Mouse (Mus musculus) MEL (cell line): ENCODE data around the gene Snupn. TPM values are rescaled to one million over a fixed set of nuclear protein-coding genes. Genes with fewer than 3 reads are reported as not detected.

Experiments used
- DNase-seq: peaks from one replicate; pipeline ENCODE4 v3.0.0; 2011; ENCODE audit warnings: low read depth, low spot score
- H3K27ac ChIP-seq: 2 replicates; pipeline ENCODE4 v1.5.1; 2012; ENCODE audit warnings: low read depth, mild to moderate bottlenecking, control low read depth, low read length, moderate library complexity; ENCODE audit not compliant: control insufficient read depth
- H3K27me3 ChIP-seq, 2 experiments: fragments of 150-350 bp in 1 of 2; sonication (generic) in 1 of 2; 2 replicates each; pipeline ENCODE4 v1.6.1; 2012; ENCODE audit warnings: low read length in 2 of 2, mild to moderate bottlenecking in 2 of 2, improper control_type of control experiment in 1 of 2, moderate library complexity in 1 of 2; ENCODE audit not compliant: insufficient read depth in 2 of 2, control insufficient read depth in 1 of 2
- H3K36me3 ChIP-seq, 2 experiments: 2 replicates each; pipeline ENCODE4 v1.6.1; 2012 to 2014; ENCODE audit warnings: low read length in 2 of 2, improper control_type of control experiment in 1 of 2, inconsistent platforms in 1 of 2, mild to moderate bottlenecking in 1 of 2; ENCODE audit not compliant: insufficient read depth in 2 of 2, control insufficient read depth in 1 of 2
- H3K4me1 ChIP-seq, 2 experiments: fragments of 150-350 bp in 1 of 2; sonication (generic) in 1 of 2; 2 replicates each; pipeline ENCODE4 v1.6.1; 2012; ENCODE audit warnings: low read length in 2 of 2, improper control_type of control experiment in 1 of 2, mild to moderate bottlenecking in 1 of 2; ENCODE audit not compliant: insufficient read depth in 2 of 2, control insufficient read depth in 1 of 2
- H3K4me3 ChIP-seq, 2 experiments: fragments of 150-350 bp in 1 of 2; sonication (generic) in 1 of 2; 2 replicates each; pipeline ENCODE4 v1.5.1; 2012; ENCODE audit warnings: low read depth in 2 of 2, low read length in 2 of 2, mild to moderate bottlenecking in 2 of 2, moderate library complexity in 2 of 2, control low read depth in 1 of 2, improper control_type of control experiment in 1 of 2; ENCODE audit not compliant: control insufficient read depth in 1 of 2, insufficient read depth in 1 of 2
- H3K79me2 ChIP-seq: 2 replicates; pipeline ENCODE4 v1.6.1; 2012; ENCODE audit warnings: mild to moderate bottlenecking, low read length, moderate library complexity; ENCODE audit not compliant: control insufficient read depth, poor library complexity, insufficient read depth
- H3K9ac ChIP-seq: 2 replicates; pipeline ENCODE4 v1.6.1; 2012; ENCODE audit warnings: low read depth, mild to moderate bottlenecking, control low read depth, low read length, moderate library complexity; ENCODE audit not compliant: control insufficient read depth, poor library complexity, severe bottlenecking
- H3K9me3 ChIP-seq: fragments of 150-350 bp; sonication (generic); replicated peaks from 2 replicates; pipeline ENCODE4 v1.6.1; 2012; ENCODE audit warnings: mild to moderate bottlenecking, low read length, improper control_type of control experiment, moderate library complexity; ENCODE audit not compliant: insufficient read depth
- BHLHE40 ChIP-seq: IDR thresholded peaks from 2 replicates; pipeline ENCODE4 v1.6.1; 2012; ENCODE audit warnings: low read depth, mild to moderate bottlenecking, inconsistent platforms, low read length, improper control_type of control experiment, borderline replicate concordance
- CHD1 ChIP-seq: IDR thresholded peaks from 2 replicates; pipeline ENCODE4 v1.6.1; 2012; ENCODE audit warnings: low read depth, mild to moderate bottlenecking, inconsistent platforms, low read length, improper control_type of control experiment
- CHD2 ChIP-seq: IDR thresholded peaks from 2 replicates; pipeline ENCODE4 v1.6.1; 2011; ENCODE audit warnings: low read length, improper control_type of control experiment
- CTCF ChIP-seq, 3 experiments: IDR thresholded peaks in 2 of 3; conservative IDR thresholded peaks in 1 of 3; 2 replicates each; pipeline ENCODE4 v1.5.1; 2011 to 2012; ENCODE audit warnings: low read length in 3 of 3, low read depth in 2 of 3, mild to moderate bottlenecking in 2 of 3, improper control_type of control experiment in 1 of 3, inconsistent platforms in 1 of 3, mixed read lengths in 1 of 3, moderate library complexity in 1 of 3; ENCODE audit not compliant: control insufficient read depth in 1 of 3, insufficient read depth in 1 of 3, poor library complexity in 1 of 3, severe bottlenecking in 1 of 3
- E2F4 ChIP-seq: IDR thresholded peaks from 2 replicates; pipeline ENCODE4 v1.6.1; 2011; ENCODE audit warnings: low read depth, low read length, improper control_type of control experiment, borderline replicate concordance
- ELF1 ChIP-seq: IDR thresholded peaks from 2 replicates; pipeline ENCODE4 v1.6.1; 2014; ENCODE audit warnings: low read depth, mild to moderate bottlenecking, inconsistent platforms, low read length, improper control_type of control experiment, moderate library complexity
- EP300 ChIP-seq, 2 experiments: IDR thresholded peaks; 2 replicates each; pipeline ENCODE4 v1.6.1; 2011; ENCODE audit warnings: improper control_type of control experiment in 2 of 2, low read length in 2 of 2, low read depth in 1 of 2, mild to moderate bottlenecking in 1 of 2
- ETS1 ChIP-seq: IDR thresholded peaks from 2 replicates; pipeline ENCODE4 v1.6.1; 2012; ENCODE audit warnings: low read depth, mild to moderate bottlenecking, inconsistent platforms, low read length, improper control_type of control experiment, moderate library complexity
- GABPA ChIP-seq: IDR thresholded peaks from 2 replicates; pipeline ENCODE4 v1.6.1; 2012; ENCODE audit warnings: low read depth, mild to moderate bottlenecking, inconsistent platforms, low read length, improper control_type of control experiment, moderate library complexity
- GATA1 ChIP-seq: IDR thresholded peaks from 2 replicates; pipeline ENCODE4 v1.6.1; 2011; ENCODE audit warnings: low read depth, low read length, improper control_type of control experiment
- HCFC1 ChIP-seq: IDR thresholded peaks from 2 replicates; pipeline ENCODE4 v1.6.1; 2012; ENCODE audit warnings: low read depth, mild to moderate bottlenecking, inconsistent platforms, low read length, improper control_type of control experiment, moderate library complexity
- JUND ChIP-seq: IDR thresholded peaks from 2 replicates; pipeline ENCODE4 v1.6.1; 2011; ENCODE audit warnings: low read depth, mild to moderate bottlenecking, improper control_type of control experiment, low read length
- KAT2A ChIP-seq: conservative IDR thresholded peaks from 2 replicates; pipeline ENCODE4 v1.6.1; 2012; ENCODE audit warnings: low read depth, low read length, improper control_type of control experiment, inconsistent platforms
- MAFK ChIP-seq: IDR thresholded peaks from 2 replicates; pipeline ENCODE4 v1.6.1; 2011; ENCODE audit warnings: low read depth, mild to moderate bottlenecking, low read length, improper control_type of control experiment, borderline replicate concordance
- MAX ChIP-seq: IDR thresholded peaks from 2 replicates; pipeline ENCODE4 v1.6.1; 2011; ENCODE audit warnings: low read length, improper control_type of control experiment
- MAZ ChIP-seq: IDR thresholded peaks from 2 replicates; pipeline ENCODE4 v1.6.1; 2012; ENCODE audit warnings: low read depth, mild to moderate bottlenecking, inconsistent platforms, low read length, improper control_type of control experiment
- MEF2A ChIP-seq: IDR thresholded peaks from 2 replicates; pipeline ENCODE4 v1.6.1; 2014; ENCODE audit warnings: low read depth, mild to moderate bottlenecking, inconsistent platforms, low read length, improper control_type of control experiment; ENCODE audit not compliant: poor library complexity, insufficient replicate concordance, severe bottlenecking; ENCODE audit errors: extremely low read depth
- MYB ChIP-seq: IDR thresholded peaks from 2 replicates; pipeline ENCODE4 v1.6.1; 2011; ENCODE audit warnings: mild to moderate bottlenecking, low read depth, low read length, improper control_type of control experiment
- MYC ChIP-seq: IDR thresholded peaks from 2 replicates; pipeline ENCODE4 v1.6.1; 2011; ENCODE audit warnings: low read depth, mild to moderate bottlenecking, low read length, improper control_type of control experiment, moderate library complexity
- NELFE ChIP-seq: IDR thresholded peaks from 2 replicates; pipeline ENCODE4 v1.6.1; 2011; ENCODE audit warnings: low read depth, low read length, improper control_type of control experiment
- NRF1 ChIP-seq: IDR thresholded peaks from 2 replicates; pipeline ENCODE4 v1.6.1; 2014; ENCODE audit warnings: low read depth, mild to moderate bottlenecking, inconsistent platforms, low read length, improper control_type of control experiment, moderate library complexity; ENCODE audit not compliant: poor library complexity, insufficient read depth, severe bottlenecking
- POLR2A ChIP-seq, 2 experiments: IDR thresholded peaks; 2 replicates each; pipeline ENCODE4 v1.6.1; 2011 to 2012; ENCODE audit warnings: low read length in 2 of 2, mild to moderate bottlenecking in 2 of 2, control low read depth in 1 of 2, improper control_type of control experiment in 1 of 2, low read depth in 1 of 2, moderate library complexity in 1 of 2; ENCODE audit not compliant: control insufficient read depth in 1 of 2, insufficient read depth in 1 of 2, poor library complexity in 1 of 2
- POLR2AphosphoS2 ChIP-seq: IDR thresholded peaks from 2 replicates; pipeline ENCODE4 v1.6.1; 2011; ENCODE audit warnings: low read length, improper control_type of control experiment
- POLR2AphosphoS5 ChIP-seq: IDR thresholded peaks from 2 replicates; pipeline ENCODE4 v1.6.1; 2012; ENCODE audit warnings: low read depth, borderline replicate concordance, mild to moderate bottlenecking, inconsistent platforms, low read length, moderate library complexity, mixed read lengths
- RAD21 ChIP-seq: IDR thresholded peaks from 2 replicates; pipeline ENCODE4 v1.6.1; 2011; ENCODE audit warnings: mild to moderate bottlenecking, low read depth, low read length, improper control_type of control experiment
- RCOR1 ChIP-seq: IDR thresholded peaks from 2 replicates; pipeline ENCODE4 v1.6.1; 2012; ENCODE audit warnings: low read depth, mild to moderate bottlenecking, inconsistent platforms, low read length, improper control_type of control experiment
- SIN3A ChIP-seq: IDR thresholded peaks from 2 replicates; pipeline ENCODE4 v1.6.1; 2012; ENCODE audit warnings: low read length, improper control_type of control experiment, inconsistent platforms
- SMC3 ChIP-seq: IDR thresholded peaks from 2 replicates; pipeline ENCODE4 v1.6.1; 2011; ENCODE audit warnings: low read depth, low read length, improper control_type of control experiment
- TAL1 ChIP-seq: IDR thresholded peaks from 2 replicates; pipeline ENCODE4 v1.6.1; 2012; ENCODE audit warnings: mild to moderate bottlenecking, inconsistent platforms, low read length, moderate library complexity, mixed read lengths
- TBP ChIP-seq: IDR thresholded peaks from 2 replicates; pipeline ENCODE4 v1.8.0; 2011; ENCODE audit warnings: low read depth, low read length, improper control_type of control experiment
- TCF12 ChIP-seq: IDR thresholded peaks from 2 replicates; pipeline ENCODE4 v1.6.1; 2014; ENCODE audit warnings: low read depth, mild to moderate bottlenecking, inconsistent platforms, low read length, improper control_type of control experiment, moderate library complexity
- UBTF ChIP-seq: IDR thresholded peaks from 2 replicates; pipeline ENCODE4 v1.6.1; 2012; ENCODE audit warnings: low read depth, mild to moderate bottlenecking, inconsistent platforms, low read length, improper control_type of control experiment, moderate library complexity, borderline replicate concordance; ENCODE audit not compliant: insufficient read depth
- USF1 ChIP-seq: IDR thresholded peaks from 2 replicates; pipeline ENCODE4 v1.6.1; 2014; ENCODE audit warnings: low read depth, mild to moderate bottlenecking, inconsistent platforms, low read length, improper control_type of control experiment, moderate library complexity
- USF2 ChIP-seq, 2 experiments: IDR thresholded peaks; 2 replicates each; pipeline ENCODE4 v1.6.1; 2011 to 2012; ENCODE audit warnings: improper control_type of control experiment in 2 of 2, low read length in 2 of 2, borderline replicate concordance in 1 of 2, inconsistent platforms in 1 of 2, low read depth in 1 of 2, mild to moderate bottlenecking in 1 of 2; ENCODE audit not compliant: insufficient read depth in 1 of 2
- ZC3H11A ChIP-seq: IDR thresholded peaks from 2 replicates; pipeline ENCODE4 v1.6.1; 2012; ENCODE audit warnings: low read depth, mild to moderate bottlenecking, inconsistent platforms, low read length, improper control_type of control experiment
- ZKSCAN1 ChIP-seq: IDR thresholded peaks from 2 replicates; pipeline ENCODE4 v1.6.1; 2012; ENCODE audit warnings: low read depth, mild to moderate bottlenecking, inconsistent platforms, low read length, improper control_type of control experiment, moderate library complexity
- ZMIZ1 ChIP-seq: IDR thresholded peaks from 2 replicates; pipeline ENCODE4 v1.6.1; 2012; ENCODE audit warnings: low read depth, mild to moderate bottlenecking, inconsistent platforms, low read length, improper control_type of control experiment, moderate library complexity
- ZNF384 ChIP-seq: IDR thresholded peaks from 2 replicates; pipeline ENCODE4 v1.6.1; 2012; ENCODE audit warnings: low read depth, mild to moderate bottlenecking, inconsistent platforms, low read length, improper control_type of control experiment
- polyA plus RNA-seq, 2 experiments: library from polyadenylated mRNA; stranded (reverse) in 1 of 2; unstranded in 1 of 2; fragments of >175 nt in 1 of 2; fragments of >200 nt in 1 of 2; gene quantifications; 2 replicates each; pipeline versions ENCODE4 v1.2.1 to v1.2.4; 2012; ENCODE audit warnings: low replicate concordance in 2 of 2, low read depth in 1 of 2; ENCODE audit not compliant: insufficient read length in 2 of 2, insufficient read depth in 1 of 2, missing spikeins in 1 of 2
- total RNA-seq: library from RNA; depleted of rRNA; stranded (reverse); fragments of 300-350 nt; gene quantifications from 2 replicates; pipeline ENCODE4 v1.2.3, GENCODE M21; 2012

The Snupn gene
- total and polyA plus RNA-seq, 3 experiments, result 14.6 to 14.7 TPM; not detected in 1

DNA sequence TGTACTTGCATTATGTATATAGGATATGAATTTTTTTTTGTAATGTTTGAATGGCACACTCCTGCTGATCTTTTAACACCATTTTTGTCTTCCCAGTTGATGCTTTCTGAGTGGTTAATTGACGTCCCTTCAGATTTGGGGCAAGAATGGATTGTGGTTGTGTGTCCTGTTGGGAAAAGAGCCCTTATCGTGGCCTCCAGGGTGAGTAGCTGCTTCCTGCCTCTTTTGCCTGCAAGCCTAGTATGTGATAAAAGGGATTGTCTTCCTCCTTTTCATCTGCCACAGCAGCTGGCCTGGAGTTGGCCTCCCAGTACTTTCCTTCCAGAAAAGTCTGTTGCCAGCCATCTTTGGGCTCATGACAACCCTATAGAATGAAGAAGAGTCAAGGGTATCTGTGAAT lies 19.5 kb downstream of the Snupn start:
- H3K9ac ChIP-seq, result no peak overlapping the region
- peaks cover 0 to 40% of the 10 kb centered on the region in 2 experiments; a peak in 3 of 4 replicates for H3K36me3 ChIP-seq
- H3K9me3 ChIP-seq, result no peaks in the 10 kb centered on the region
- peak; percentile 62 for DNase-seq
- no peaks in the 10 kb centered on the region for H3K79me2 ChIP-seq
- H3K4me3 ChIP-seq, result no peak overlapping the region
- no peaks in the 10 kb centered on the region for H3K27me3 ChIP-seq
- H3K27ac ChIP-seq, result peak overlapping the region; percentile 14; the same call in 1 of the 2 replicates
- H3K4me1 ChIP-seq, result peaks cover 14 to 34% of the 10 kb centered on the region in 2 experiments
- TF ChIP-seq TCF12, result peak; percentile 83
- TF ChIP-seq NRF1, result no peak
- no peak for TF ChIP-seq MYC
- TF ChIP-seq MYB, result no peak
- no peak for TF ChIP-seq POLR2AphosphoS2
- TF ChIP-seq ELF1, result no peak
- TF ChIP-seq ZKSCAN1, result no peak
- TF ChIP-seq CTCF (IDR thresholded peaks at IDR 0.05 in 2 of 3, conservative IDR thresholded peaks at IDR 0.05 in 1 of 3; ENCODE audit: control insufficient read depth in 1 of 3, insufficient read depth in 1 of 3, low read depth in 2 of 3, low read length in 3 of 3, poor library complexity in 1 of 3, severe bottlenecking in 1 of 3), result no peak
- no peak for TF ChIP-seq JUND
- TF ChIP-seq ETS1, result peak; percentile 46; the same call in 1 of the 2 replicates
- TF ChIP-seq MAFK, result no peak
- no peak for TF ChIP-seq USF2 (IDR thresholded peaks at IDR 0.05; ENCODE audit: borderline replicate concordance in 1 of 2, insufficient read depth in 1 of 2, low read depth in 1 of 2, low read length in 2 of 2)
- no peak for TF ChIP-seq GABPA
- TF ChIP-seq GATA1, result peak; percentile 84
- no peak for TF ChIP-seq POLR2AphosphoS5
- TF ChIP-seq UBTF, result no peak
- no peak for TF ChIP-seq MAX
- no peak for TF ChIP-seq HCFC1
- no peak for TF ChIP-seq CHD2
- TF ChIP-seq TAL1, result peak; percentile 94
- no peak for TF ChIP-seq TBP
- no peak for TF ChIP-seq ZC3H11A
- TF ChIP-seq MEF2A, result no peak
- TF ChIP-seq MAZ, result no peak
- no peak for TF ChIP-seq BHLHE40
- TF ChIP-seq ZNF384, result no peak
- TF ChIP-seq SMC3, result no peak
- TF ChIP-seq ZMIZ1, result no peak
- no peak for TF ChIP-seq KAT2A
- TF ChIP-seq EP300 (IDR thresholded peaks at IDR 0.05; ENCODE audit: low read depth in 1 of 2, low read length in 2 of 2), result peak; percentile 82 to 86
- TF ChIP-seq RAD21, result no peak
- TF ChIP-seq E2F4, result no peak
- TF ChIP-seq NELFE, result no peak
- TF ChIP-seq CHD1, result no peak
- TF ChIP-seq SIN3A, result peak; percentile 46; the same call in 1 of the 2 replicates
- TF ChIP-seq RCOR1, result peak; percentile 83
- TF ChIP-seq POLR2A (IDR thresholded peaks at IDR 0.05; ENCODE audit: control insufficient read depth in 1 of 2, insufficient read depth in 1 of 2, low read depth in 1 of 2, low read length in 2 of 2, poor library complexity in 1 of 2), result no peak
- TF ChIP-seq USF1, result no peak
